Mouse (Mus musculus) liver, adult 2 months (tissue): ENCODE measurements around the gene Csf3.

ENCODE experiments used
- CTCF ChIP-seq: fragments of 200-500 bp; IDR thresholded peaks from 2 replicates; pipeline ENCODE4 v1.5.1; 2011; ENCODE audit warnings: low read depth, low read length, control low read depth
- POLR2A ChIP-seq: fragments of 200-500 bp; IDR thresholded peaks from 2 replicates; pipeline ENCODE4 v1.6.1; 2011; ENCODE audit warnings: low read length, control low read depth; ENCODE audit not compliant: insufficient read depth; ENCODE audit errors: extremely low read depth

DNA sequence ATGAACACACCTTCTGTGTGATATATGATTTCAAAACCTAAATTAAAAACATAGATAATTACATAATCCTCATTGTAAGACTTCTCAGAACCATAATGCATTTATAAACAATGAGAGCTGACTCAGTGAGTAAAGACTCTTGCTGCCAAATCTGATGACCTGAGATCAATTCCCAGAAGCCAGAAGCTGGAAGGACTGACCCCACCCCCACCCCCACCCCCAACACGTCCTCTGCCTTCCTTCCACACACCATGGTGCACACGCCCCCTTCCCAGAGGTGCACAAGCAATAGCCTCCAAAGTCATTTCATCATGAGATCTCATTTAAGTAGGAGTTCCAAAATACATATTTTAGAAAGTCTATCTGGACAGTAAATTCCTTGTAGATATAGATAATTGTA lies 19.7 kb downstream of the Csf3 start:
- no peak for TF ChIP-seq CTCF
- TF ChIP-seq POLR2A, result no peak
